Mouse (Mus musculus): ENCODE measurements around the gene Sec61b. TPM values are rescaled to one million over a fixed set of nuclear protein-coding genes. Genes with fewer than 3 reads are reported as not detected.

Sec61b gene
- polyA plus RNA-seq, 1 experiment = 360 TPM

DNA sequence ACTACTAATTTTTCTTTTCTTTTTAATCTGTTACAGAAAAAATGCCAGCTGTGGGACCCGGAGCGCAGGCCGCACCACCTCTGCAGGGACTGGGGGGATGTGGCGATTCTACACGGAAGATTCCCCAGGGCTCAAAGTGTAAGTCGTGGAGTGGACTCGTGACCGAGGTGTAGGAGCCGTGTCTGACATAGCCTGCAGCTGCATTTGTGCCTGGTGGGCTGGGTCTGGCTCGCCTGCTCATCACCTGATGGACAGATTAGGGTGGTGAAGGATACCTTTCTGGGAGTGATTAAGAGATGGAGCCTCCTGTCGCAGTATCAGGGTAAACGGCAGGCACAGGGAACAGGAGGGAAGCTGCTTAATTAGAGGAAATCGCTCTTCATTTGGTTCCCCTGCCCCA lies 5.6 kb downstream of the Sec61b start:
- no peak for TF ChIP-seq FLI1 (IDR thresholded peaks at IDR 0.05; ENCODE audit: low read length)
- no peak for TF ChIP-seq GATA1 (IDR thresholded peaks at IDR 0.05; ENCODE audit: borderline replicate concordance, low read length)
- Histone ChIP-seq H3K36me3 (replicated peaks; ENCODE audit: low read length) (peaks cover 83% of the 10 kb centered on the region), H3K4me1 (peaks cover 45% of the 10 kb centered on the region), H3K4me3 (replicated peaks) (no peak overlapping the region), H3K27me3 (replicated peaks) (no peaks in the 10 kb centered on the region), H3K9me3 (no peaks in the 10 kb centered on the region)

DNA sequence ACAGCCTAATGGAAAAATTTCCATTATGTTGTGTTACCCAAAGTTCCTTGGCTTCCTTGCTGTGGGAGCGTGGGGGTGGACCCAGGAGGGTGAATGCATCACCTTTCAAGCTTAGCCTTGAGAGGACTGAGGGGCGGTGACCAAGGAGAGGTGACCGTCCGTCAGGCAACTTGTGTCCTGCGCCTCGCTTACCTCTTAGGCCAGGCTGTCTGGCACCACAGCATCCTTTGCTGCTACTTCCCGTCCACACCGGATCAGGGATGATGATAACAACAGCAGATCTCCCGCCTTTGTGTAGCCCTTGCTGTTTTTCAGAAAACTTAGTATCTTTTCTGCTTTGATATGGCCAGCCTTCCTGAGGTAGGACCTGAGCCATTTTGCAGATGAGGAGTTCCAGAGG lies 6.1 kb downstream of the Sec61b start:
- H3K4me3 ChIP-seq (replicated peaks) = peak overlapping the region; percentile 23
- H3K4me1 ChIP-seq = peaks cover 40% of the 10 kb centered on the region
- no peak for TF ChIP-seq GATA1 (IDR thresholded peaks at IDR 0.05; ENCODE audit: borderline replicate concordance, low read length)
- TF ChIP-seq FLI1 (IDR thresholded peaks at IDR 0.05; ENCODE audit: low read length) = no peak
- H3K27me3 ChIP-seq (replicated peaks) = no peaks in the 10 kb centered on the region
- H3K36me3 ChIP-seq (replicated peaks; ENCODE audit: low read length) = peaks cover 83% of the 10 kb centered on the region
- no peaks in the 10 kb centered on the region for H3K9me3 ChIP-seq

DNA sequence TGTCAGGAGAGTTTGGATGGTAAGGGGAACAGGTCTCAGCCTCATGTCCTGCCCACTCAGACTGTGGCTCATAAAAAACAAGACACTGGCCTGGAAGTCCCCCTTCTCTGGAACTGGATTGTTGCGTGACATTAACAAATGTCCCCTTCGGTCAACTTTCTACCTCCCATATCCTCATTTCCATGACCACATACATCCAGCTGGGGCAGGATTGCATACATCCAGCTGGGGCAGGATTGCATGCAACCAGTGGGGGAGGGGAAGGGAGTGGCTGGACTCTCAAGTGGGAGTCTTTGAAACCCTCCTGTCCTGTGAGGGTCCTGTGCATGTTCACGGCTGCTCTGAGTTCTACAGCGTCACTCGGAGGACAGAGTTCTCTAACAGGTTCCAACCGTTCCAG lies 16.8 kb downstream of the Sec61b start:
- H3K36me3 ChIP-seq (replicated peaks; ENCODE audit: low read length) = no peaks in the 10 kb centered on the region
- H3K27me3 ChIP-seq (replicated peaks) = peaks cover 4% of the 10 kb centered on the region
- no peak overlapping the region for H3K4me3 ChIP-seq (replicated peaks)
- TF ChIP-seq FLI1 (IDR thresholded peaks at IDR 0.05; ENCODE audit: low read length) (no peak), GATA1 (IDR thresholded peaks at IDR 0.05; ENCODE audit: borderline replicate concordance, low read length) (no peak)
- peaks cover 40% of the 10 kb centered on the region for H3K4me1 ChIP-seq
- no peaks in the 10 kb centered on the region for H3K9me3 ChIP-seq

DNA sequence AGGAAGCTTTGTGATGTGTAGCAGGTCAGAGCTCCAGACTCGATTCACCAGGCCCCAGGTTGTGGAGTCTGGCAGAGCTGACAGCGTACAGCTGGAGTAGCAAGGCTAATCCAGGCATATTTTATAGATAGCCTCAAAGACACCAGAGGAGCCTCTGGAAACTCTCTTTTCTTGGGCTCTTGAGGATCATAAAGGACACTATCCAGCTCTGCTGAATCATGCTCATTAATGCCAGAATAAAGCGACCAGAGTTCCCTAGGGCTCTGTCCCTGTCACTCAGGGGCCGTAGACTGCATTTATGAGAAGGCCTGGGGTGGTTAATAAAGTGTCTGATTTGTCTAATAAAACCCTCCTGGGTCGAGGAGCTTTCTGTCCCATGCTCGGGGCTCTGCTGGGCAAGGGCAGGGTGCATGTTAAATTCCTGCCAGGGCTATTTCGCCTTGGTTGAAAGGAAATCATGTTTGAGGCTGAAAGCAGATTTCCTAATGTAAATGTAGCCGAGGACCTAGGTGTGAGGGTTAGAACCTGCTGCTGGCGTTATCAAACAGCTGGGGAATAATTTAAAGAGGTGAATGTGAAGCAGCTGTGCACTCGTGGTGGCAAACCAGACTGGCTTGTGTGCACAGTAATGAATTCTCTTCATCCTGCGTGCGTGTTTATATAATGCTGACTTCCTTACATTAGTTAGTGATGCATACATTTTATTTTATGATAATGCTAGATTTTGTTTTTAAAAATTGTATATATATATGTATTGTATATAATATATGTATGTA lies 18.0 kb downstream of the Sec61b start:
- no peak for TF ChIP-seq FLI1 (IDR thresholded peaks at IDR 0.05; ENCODE audit: low read length)
- TF ChIP-seq GATA1 (IDR thresholded peaks at IDR 0.05; ENCODE audit: borderline replicate concordance, low read length) = no peak
- peaks cover 4% of the 10 kb centered on the region for H3K27me3 ChIP-seq (replicated peaks)
- no peaks in the 10 kb centered on the region for H3K9me3 ChIP-seq
- peaks cover 50% of the 10 kb centered on the region for H3K4me1 ChIP-seq
- H3K36me3 ChIP-seq (replicated peaks; ENCODE audit: low read length) = no peaks in the 10 kb centered on the region
- no peak overlapping the region for H3K4me3 ChIP-seq (replicated peaks)

DNA sequence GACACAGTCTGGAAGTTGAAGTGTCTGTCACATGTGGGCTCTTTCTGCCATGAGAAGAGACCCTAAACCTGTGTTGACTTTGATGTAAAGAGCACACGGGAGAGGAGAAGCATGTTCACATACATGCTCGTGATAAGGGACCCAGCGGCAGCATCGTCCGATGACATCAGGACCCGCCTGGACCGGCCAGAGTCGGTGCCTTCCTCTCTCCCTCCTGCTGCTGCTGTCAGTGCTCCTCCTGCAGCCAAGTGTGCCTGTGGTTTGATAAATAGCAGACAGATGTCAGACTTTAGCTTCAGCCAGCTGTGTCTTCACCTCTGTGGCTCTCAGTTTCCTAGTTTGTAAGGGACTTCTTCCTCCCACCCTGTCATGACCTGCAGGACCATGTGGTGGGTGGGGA lies 19.0 kb downstream of the Sec61b start:
- H3K9me3 ChIP-seq = no peaks in the 10 kb centered on the region
- no peak overlapping the region for H3K4me3 ChIP-seq (replicated peaks)
- peaks cover 11% of the 10 kb centered on the region for H3K27me3 ChIP-seq (replicated peaks)
- peaks cover 57% of the 10 kb centered on the region for H3K4me1 ChIP-seq
- TF ChIP-seq FLI1 (IDR thresholded peaks at IDR 0.05; ENCODE audit: low read length) (no peak), GATA1 (IDR thresholded peaks at IDR 0.05; ENCODE audit: borderline replicate concordance, low read length) (no peak)
- no peaks in the 10 kb centered on the region for H3K36me3 ChIP-seq (replicated peaks; ENCODE audit: low read length)

DNA sequence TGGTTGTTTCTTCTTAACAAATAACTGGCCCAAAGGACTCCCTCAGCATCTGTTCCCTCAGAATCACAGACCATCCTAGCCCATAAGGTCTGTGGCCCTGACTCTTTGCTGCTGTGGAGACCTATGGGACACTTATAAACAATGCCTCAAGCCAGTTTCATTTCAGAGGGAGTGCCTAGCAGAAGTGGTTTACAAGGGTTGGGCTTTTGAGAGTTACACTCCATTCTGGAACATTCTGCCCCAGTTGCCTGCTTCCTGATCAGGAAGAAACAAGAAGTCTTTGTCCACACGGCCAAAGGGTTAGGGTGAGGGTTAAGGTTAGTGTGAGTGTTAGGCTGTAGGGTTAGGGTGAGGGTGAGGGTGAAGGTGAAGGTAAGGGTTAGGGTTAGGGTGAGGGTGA lies 19.7 kb downstream of the Sec61b start:
- Histone ChIP-seq H3K9me3 (no peaks in the 10 kb centered on the region), H3K4me3 (replicated peaks) (no peak overlapping the region), H3K36me3 (replicated peaks; ENCODE audit: low read length) (no peaks in the 10 kb centered on the region), H3K27me3 (replicated peaks) (peaks cover 15% of the 10 kb centered on the region), H3K4me1 (peaks cover 58% of the 10 kb centered on the region)
- TF ChIP-seq FLI1 (IDR thresholded peaks at IDR 0.05; ENCODE audit: low read length) (no peak), GATA1 (IDR thresholded peaks at IDR 0.05; ENCODE audit: borderline replicate concordance, low read length) (no peak)

DNA sequence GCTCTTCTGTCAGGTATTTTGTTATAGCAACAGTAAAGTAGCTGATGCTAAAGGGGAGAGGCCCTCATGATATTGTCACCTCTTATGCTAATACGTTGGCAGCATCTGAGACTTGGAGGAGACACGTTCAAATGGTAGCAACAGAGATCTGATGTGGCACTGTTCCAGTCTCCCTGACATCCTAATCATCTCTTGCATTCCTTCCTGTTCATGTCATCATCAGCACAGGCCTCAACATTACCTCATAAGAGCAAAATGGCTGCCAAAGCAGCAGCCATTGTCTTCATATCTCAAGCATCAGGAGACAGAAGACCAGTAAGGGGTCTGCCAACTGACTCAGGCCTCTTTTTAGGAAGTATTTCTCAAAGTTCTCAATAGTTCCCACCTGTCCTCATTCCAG lies 20.2 kb downstream of the Sec61b start:
- Histone ChIP-seq H3K9me3 (no peaks in the 10 kb centered on the region), H3K4me1 (peaks cover 60% of the 10 kb centered on the region), H3K27me3 (replicated peaks) (peaks cover 18% of the 10 kb centered on the region), H3K36me3 (replicated peaks; ENCODE audit: low read length) (no peaks in the 10 kb centered on the region), H3K4me3 (replicated peaks) (no peak overlapping the region)
- no peak for TF ChIP-seq GATA1 (IDR thresholded peaks at IDR 0.05; ENCODE audit: borderline replicate concordance, low read length)
- TF ChIP-seq FLI1 (IDR thresholded peaks at IDR 0.05; ENCODE audit: low read length) = no peak

DNA sequence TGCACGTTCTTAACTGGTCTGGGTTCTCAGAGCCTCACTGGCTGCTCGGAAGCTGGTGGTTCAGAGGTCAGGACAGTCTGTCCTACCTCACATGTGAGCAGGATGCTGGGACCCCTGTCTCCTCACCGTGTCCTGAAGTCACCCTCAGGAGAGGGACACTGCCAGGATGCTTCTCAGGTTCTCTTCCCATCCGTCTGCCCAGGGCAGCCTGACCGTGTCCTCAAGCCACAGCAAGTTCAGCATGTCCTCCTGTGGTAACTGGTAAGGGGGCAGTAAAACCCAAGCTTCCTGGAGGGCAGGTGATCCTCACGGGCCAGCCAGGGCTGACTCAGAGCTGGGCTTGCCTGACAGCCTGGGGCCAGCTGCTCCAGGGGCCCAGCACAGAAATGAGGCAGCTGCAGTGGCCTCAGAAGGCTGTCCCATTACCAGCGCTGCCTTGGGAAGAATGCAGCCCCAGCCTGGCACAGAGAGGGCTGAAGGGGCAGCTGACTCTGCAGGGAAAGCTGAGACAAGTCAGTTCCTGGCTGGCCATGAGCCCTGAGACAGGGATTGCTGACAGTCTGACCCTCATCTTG lies 23.4 kb downstream of the Sec61b start:
- Histone ChIP-seq H3K4me1 (peaks cover 57% of the 10 kb centered on the region), H3K4me3 (replicated peaks) (no peak overlapping the region)
- TF ChIP-seq GATA1 (IDR thresholded peaks at IDR 0.05; ENCODE audit: borderline replicate concordance, low read length) (no peak), FLI1 (IDR thresholded peaks at IDR 0.05; ENCODE audit: low read length) (no peak)

DNA sequence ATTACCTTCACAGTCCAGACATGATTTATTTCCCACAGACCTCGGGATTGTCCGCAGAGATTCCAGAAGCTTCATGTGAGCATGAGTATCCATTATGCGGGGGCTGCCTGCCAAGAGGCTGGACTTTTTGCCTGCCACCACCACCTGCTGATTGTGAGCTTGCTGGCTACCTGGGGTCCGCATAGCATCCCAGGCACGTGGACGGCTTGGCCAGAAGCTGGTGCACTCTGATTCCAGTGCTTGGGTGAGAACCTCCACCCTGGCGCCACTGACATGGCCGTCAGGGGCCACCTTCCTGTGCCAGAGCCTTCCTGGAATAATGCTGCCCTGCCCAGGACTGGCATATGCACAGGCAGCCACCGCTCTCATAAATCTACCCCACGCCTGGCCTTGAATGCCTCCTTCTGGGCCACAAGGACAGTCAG lies 24.7 kb downstream of the Sec61b start:
- Histone ChIP-seq H3K4me3 (replicated peaks) (no peak overlapping the region), H3K36me3 (replicated peaks; ENCODE audit: low read length) (no peaks in the 10 kb centered on the region), H3K9me3 (no peaks in the 10 kb centered on the region), H3K4me1 (peaks cover 53% of the 10 kb centered on the region), H3K27me3 (replicated peaks) (peaks cover 20% of the 10 kb centered on the region)
- TF ChIP-seq GATA1 (IDR thresholded peaks at IDR 0.05; ENCODE audit: borderline replicate concordance, low read length) (no peak), FLI1 (IDR thresholded peaks at IDR 0.05; ENCODE audit: low read length) (no peak)

More for the DNA sequence above, 23.4 kb downstream of the Sec61b start:
- no peaks in the 10 kb centered on the region for H3K36me3 ChIP-seq (replicated peaks; ENCODE audit: low read length)
- peaks cover 20% of the 10 kb centered on the region for H3K27me3 ChIP-seq (replicated peaks)
- no peaks in the 10 kb centered on the region for H3K9me3 ChIP-seq

DNA sequence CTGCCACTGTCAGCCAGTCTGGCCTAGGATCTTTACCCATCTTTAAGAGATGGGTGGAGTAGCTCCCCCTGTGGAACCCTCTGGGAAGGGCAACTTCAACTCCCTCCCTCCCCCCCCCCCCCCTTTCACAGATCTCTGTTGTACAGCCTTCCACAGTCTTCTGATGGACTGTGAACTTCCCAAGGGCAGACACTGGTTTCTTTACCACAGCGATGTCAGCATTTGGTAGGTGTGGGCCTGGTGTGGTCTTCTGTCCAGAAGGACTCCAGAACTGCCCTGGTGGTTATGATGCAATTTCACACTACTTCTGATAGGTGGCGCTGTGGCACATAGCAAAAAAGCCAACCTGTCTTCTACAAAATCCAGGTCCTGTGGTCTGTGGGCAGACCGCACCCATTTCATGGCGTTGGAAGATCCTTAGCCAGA lies 28.1 kb downstream of the Sec61b start:
- H3K4me3 ChIP-seq (replicated peaks) = peak overlapping the region; percentile 28
- H3K4me1 ChIP-seq = peaks cover 30% of the 10 kb centered on the region
- peaks cover 18% of the 10 kb centered on the region for H3K27me3 ChIP-seq (replicated peaks)
- no peaks in the 10 kb centered on the region for H3K36me3 ChIP-seq (replicated peaks; ENCODE audit: low read length)
- TF ChIP-seq FLI1 (IDR thresholded peaks at IDR 0.05; ENCODE audit: low read length) (no peak), GATA1 (IDR thresholded peaks at IDR 0.05; ENCODE audit: borderline replicate concordance, low read length) (no peak)
- no peaks in the 10 kb centered on the region for H3K9me3 ChIP-seq
